Mouse (Mus musculus) neural tube, embryonic 14.5 days (tissue): ENCODE measurements at regions not wholly inside any gene's neighbourhood (a gene's known extent, or its start where the extent isn't known, plus 50 kb on each side); places are given as distances from the start of the nearest gene placed in this dataset.
A peak's percentile ranks its signal among the peaks of the same experiment; 100 is the strongest.

Source experiments
- ATAC-seq: fragments of 200-750 bp; cut with Nextera tagmentation; 2 replicates; pipeline ENCODE4 v1.8.0; 2017; ENCODE audit warnings: low read depth, mild to moderate bottlenecking, moderate TSS enrichment, moderate library complexity
- H3K27ac ChIP-seq: fragments of 300-500 bp; sonication (generic); 2 replicates; pipeline ENCODE4 v1.5.1; 2014; ENCODE audit warnings: low read depth, mild to moderate bottlenecking, control low read depth, low read length, moderate library complexity, mixed read lengths
- H3K27me3 ChIP-seq: fragments of 300-500 bp; sonication (generic); 2 replicates; pipeline ENCODE4 v1.6.1; 2014; ENCODE audit warnings: low read length; ENCODE audit not compliant: control insufficient read depth, insufficient read depth
- H3K36me3 ChIP-seq: fragments of 300-500 bp; sonication (generic); 2 replicates; pipeline ENCODE4 v1.6.1; 2014; ENCODE audit warnings: low read length, mixed read lengths; ENCODE audit not compliant: control insufficient read depth, insufficient read depth
- H3K4me1 ChIP-seq: fragments of 300-500 bp; sonication (generic); 2 replicates; pipeline ENCODE4 v1.6.1; 2014; ENCODE audit warnings: low read length; ENCODE audit not compliant: control insufficient read depth, insufficient read depth
- H3K4me2 ChIP-seq: fragments of 300-500 bp; sonication (generic); 2 replicates; pipeline ENCODE4 v1.6.1; 2014; ENCODE audit warnings: mild to moderate bottlenecking, low read depth, low read length, control low read depth
- H3K4me3 ChIP-seq: fragments of 300-500 bp; sonication (generic); 2 replicates; pipeline ENCODE4 v1.5.1; 2014; ENCODE audit warnings: low read depth, low read length, control low read depth, mixed read lengths
- H3K9ac ChIP-seq: fragments of 300-500 bp; sonication (generic); replicated peaks from 2 replicates; pipeline ENCODE4 v1.6.1; 2014; ENCODE audit warnings: low read depth, mild to moderate bottlenecking, control low read depth, low read length, mixed read lengths
- H3K9me3 ChIP-seq: fragments of 300-500 bp; sonication (generic); 2 replicates; pipeline ENCODE4 v1.6.1; 2016; ENCODE audit warnings: low read length; ENCODE audit not compliant: control insufficient read depth
- WGBS: fragments of 180-500 bp; shearing (Covaris S2); extraction: QIAGEN DNeasy Blood & Tissue Kit; methylation state at CpG from one replicate; pipeline ENCODE4 v1.1.7; 2014; 5-methylcytosine and 5-hydroxymethylcytosine counted together

DNA sequence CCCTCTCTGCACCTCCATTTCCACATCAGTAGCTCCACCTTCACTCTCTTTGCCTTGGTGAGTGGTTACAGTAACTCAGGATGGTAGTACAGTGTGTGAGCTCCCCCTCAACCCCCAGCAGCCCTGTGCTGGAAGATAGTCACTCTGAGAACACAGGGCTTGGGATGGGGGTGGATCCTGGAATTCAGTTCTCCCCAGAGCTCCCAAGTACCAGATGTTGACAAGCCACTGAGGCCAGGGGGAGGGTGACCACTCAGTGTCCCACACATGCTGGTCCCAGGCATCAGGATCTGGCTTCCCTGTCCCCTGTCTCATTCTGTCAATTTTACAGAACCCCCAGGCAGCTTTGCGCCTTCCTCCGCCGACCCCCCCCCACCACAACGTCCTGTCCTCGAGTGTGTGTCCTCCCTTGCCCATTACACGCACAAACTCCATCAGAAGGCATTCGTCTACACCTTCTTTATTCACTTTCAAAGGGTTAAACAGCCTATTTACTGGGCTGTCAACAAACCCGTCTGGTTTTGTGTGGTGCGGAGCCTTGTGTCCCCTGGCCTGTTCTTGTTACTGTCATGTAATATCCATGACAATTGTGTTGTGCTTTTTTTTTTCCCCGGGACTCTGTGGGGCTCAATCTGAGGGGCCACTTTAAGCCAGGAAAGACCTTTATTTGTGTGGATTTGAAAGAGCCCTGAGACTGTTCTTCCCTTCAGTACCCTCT, 194.6 kb upstream of the Irx3 start:
- no peak overlapping the region; the same call in 1 of the 2 replicates for H3K27ac ChIP-seq
- no peaks in the 10 kb centered on the region for H3K27me3 ChIP-seq
- H3K9me3 ChIP-seq = 0 out of 2 replicates have a peak, but pooled peaks cover 3% of the 10 kb centered on the region
- peaks cover 35% of the 10 kb centered on the region for H3K4me1 ChIP-seq
- no peaks in the 10 kb centered on the region for H3K36me3 ChIP-seq
- WGBS = 9% methylated on average over 10 of the region's 10 CpGs
- H3K9ac ChIP-seq = no peak overlapping the region
- ATAC-seq = 0 out of 2 replicates have a peak, but pooled peaks have one; percentile 32
- no peak overlapping the region for H3K4me2 ChIP-seq
- no peak overlapping the region for H3K4me3 ChIP-seq

GRCm38 (mm10) chr8:91995407-91996144, 193.7 kb upstream of the Irx3 start:
- Histone ChIP-seq H3K9me3 (0 out of 2 replicates have a peak, but pooled peaks cover 3% of the 10 kb centered on the region), H3K36me3 (no peaks in the 10 kb centered on the region), H3K27ac (no peak overlapping the region), H3K4me2 (no peak overlapping the region), H3K27me3 (no peaks in the 10 kb centered on the region), H3K9ac (no peak overlapping the region), H3K4me1 (peaks cover 36% of the 10 kb centered on the region), H3K4me3 (no peak overlapping the region)
- 14% methylated on average over 9 of the region's 9 CpGs for WGBS
- ATAC-seq = peak; percentile 58

GRCm38 (mm10) chr8:91991542-91992452, 189.9 kb upstream of the Irx3 start:
- no peak for ATAC-seq
- Histone ChIP-seq H3K4me1 (peaks cover 28% of the 10 kb centered on the region), H3K36me3 (no peaks in the 10 kb centered on the region), H3K9ac (no peak overlapping the region), H3K27me3 (no peaks in the 10 kb centered on the region), H3K4me3 (no peak overlapping the region), H3K9me3 (no peaks in the 10 kb centered on the region), H3K4me2 (peak overlapping the region; percentile 42), H3K27ac (no peak overlapping the region)
- WGBS = 18% methylated on average over 25 of the region's 25 CpGs

DNA sequence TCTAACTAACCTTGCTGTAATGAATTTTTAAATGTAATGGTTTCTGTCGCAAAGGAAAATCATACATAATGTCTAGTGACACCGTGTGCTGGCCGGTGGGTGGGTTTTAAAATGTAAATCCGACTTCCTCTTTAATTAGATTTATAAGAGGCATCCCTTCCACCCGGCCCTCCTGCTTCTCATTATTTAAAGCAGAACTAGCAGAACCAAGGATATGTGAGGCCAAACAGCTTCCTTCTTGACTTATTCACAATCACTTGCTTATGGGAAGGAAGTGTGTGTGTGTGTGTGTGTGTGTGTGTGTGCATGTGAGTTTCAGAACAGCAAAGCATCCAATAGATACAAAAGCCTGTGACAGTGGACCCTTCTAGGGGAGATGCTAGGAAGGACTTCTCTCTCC, 189.1 kb upstream of the Irx3 start:
- H3K4me1 ChIP-seq = peaks cover 21% of the 10 kb centered on the region
- no peaks in the 10 kb centered on the region for H3K36me3 ChIP-seq
- no peak for ATAC-seq
- H3K4me2 ChIP-seq = no peak overlapping the region
- no peak overlapping the region for H3K4me3 ChIP-seq
- WGBS = 13% methylated on average over 5 of the region's 5 CpGs
- no peak overlapping the region for H3K27ac ChIP-seq
- H3K9me3 ChIP-seq = no peaks in the 10 kb centered on the region
- H3K27me3 ChIP-seq = no peaks in the 10 kb centered on the region
- H3K9ac ChIP-seq = no peak overlapping the region

DNA sequence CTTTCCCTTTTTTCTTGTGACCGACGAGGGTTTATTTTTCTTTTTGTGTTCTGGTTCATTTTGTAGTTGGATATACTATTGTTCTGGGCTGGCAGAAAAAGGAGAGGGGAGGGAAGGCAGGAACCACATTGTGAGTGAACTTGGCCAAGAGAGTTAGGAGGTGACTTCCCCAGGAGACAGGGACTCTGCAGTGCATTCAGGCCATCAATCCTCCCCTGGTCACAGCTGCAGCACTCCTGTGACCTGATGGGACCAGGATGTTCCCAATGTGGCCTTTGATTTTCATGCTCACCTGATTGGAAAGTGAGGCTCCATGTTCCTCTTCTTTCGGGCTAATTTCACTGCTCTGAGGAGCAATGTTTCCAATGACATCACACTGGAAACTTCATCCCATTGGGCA, 188.2 kb upstream of the Irx3 start:
- no peak overlapping the region for H3K4me2 ChIP-seq
- WGBS = 37% methylated on average over 3 of the region's 3 CpGs
- H3K4me3 ChIP-seq = no peak overlapping the region
- H3K36me3 ChIP-seq = no peaks in the 10 kb centered on the region
- no peak for ATAC-seq
- no peaks in the 10 kb centered on the region for H3K27me3 ChIP-seq
- no peak overlapping the region for H3K9ac ChIP-seq
- peaks cover 19% of the 10 kb centered on the region for H3K4me1 ChIP-seq
- H3K9me3 ChIP-seq = no peaks in the 10 kb centered on the region
- no peak overlapping the region for H3K27ac ChIP-seq

DNA sequence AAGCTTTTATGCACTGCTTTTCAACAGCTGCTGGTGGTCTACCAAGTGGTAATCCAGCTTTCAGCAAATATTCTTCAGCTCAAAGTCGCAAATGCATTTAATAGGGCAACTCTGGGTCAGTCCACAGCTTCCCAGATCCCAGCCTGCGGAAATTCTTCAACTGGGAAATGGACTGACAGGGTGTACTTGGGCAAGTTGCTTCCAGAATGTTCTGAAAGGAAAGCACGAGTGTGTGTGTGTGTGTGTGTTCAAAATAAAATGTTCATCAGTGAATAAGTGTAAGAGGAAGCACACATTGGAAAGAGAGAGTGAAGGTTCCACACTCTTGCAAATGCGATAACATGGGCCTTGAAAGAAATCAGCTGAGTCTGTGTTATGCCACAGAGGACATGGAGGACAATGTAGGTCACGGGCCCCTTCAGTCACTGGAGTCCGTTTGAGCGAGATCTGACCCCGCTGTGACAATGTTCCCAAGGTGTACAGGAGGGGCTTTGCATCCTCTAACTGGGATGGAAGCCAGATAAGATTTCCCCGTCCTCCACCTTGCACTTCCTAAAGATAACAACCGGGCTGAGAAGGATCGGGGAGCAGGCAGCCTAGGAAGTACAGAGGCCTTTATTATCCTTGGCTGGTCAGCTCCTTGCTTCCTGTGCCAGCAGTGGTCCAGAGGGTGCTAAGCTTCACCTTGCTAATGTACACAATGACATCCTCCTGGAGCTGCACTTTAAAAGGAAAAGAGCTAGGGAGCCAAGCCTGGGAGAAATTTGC, 187.2 kb upstream of the Irx3 start:
- no peak overlapping the region for H3K4me3 ChIP-seq
- no peak overlapping the region for H3K27ac ChIP-seq
- H3K27me3 ChIP-seq = no peaks in the 10 kb centered on the region
- no peak for ATAC-seq
- peaks cover 19% of the 10 kb centered on the region for H3K4me1 ChIP-seq
- no peaks in the 10 kb centered on the region for H3K9me3 ChIP-seq
- H3K4me2 ChIP-seq = no peak overlapping the region
- H3K36me3 ChIP-seq = no peaks in the 10 kb centered on the region
- H3K9ac ChIP-seq = no peak overlapping the region
- 78% methylated on average over 11 of the region's 11 CpGs for WGBS

DNA sequence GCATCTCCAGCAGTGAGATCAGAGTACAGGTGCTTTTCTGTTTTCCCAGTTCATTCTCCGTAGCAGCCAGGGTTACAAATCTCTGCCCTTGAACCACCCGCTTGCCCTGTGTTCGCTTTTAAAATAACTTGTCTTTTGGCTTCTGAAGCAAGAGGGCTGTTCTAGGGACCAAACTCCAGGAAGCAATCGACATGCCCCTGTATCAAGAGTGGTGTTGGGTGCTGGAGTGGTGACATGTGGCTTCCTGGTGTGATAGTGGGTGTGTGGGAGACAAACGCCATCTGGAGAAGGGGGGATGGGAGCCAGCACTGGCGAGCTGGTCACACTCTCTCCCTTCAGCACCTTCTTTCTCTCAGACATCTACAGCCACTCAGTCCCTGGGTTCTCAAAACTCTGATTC, 186.0 kb upstream of the Irx3 start:
- H3K27ac ChIP-seq = no peak overlapping the region
- ATAC-seq = no peak
- H3K36me3 ChIP-seq = no peaks in the 10 kb centered on the region
- no peaks in the 10 kb centered on the region for H3K27me3 ChIP-seq
- WGBS = 79% methylated on average over 6 of the region's 6 CpGs
- H3K4me1 ChIP-seq = peaks cover 15% of the 10 kb centered on the region
- H3K4me2 ChIP-seq = no peak overlapping the region
- no peaks in the 10 kb centered on the region for H3K9me3 ChIP-seq
- H3K4me3 ChIP-seq = no peak overlapping the region
- no peak overlapping the region for H3K9ac ChIP-seq

GRCm38 (mm10) chr8:91983171-91983570, 181.3 kb upstream of the Irx3 start:
- Histone ChIP-seq H3K9ac (no peak overlapping the region), H3K4me1 (no peaks in the 10 kb centered on the region), H3K4me3 (no peak overlapping the region), H3K9me3 (no peaks in the 10 kb centered on the region), H3K4me2 (no peak overlapping the region), H3K36me3 (no peaks in the 10 kb centered on the region), H3K27me3 (no peaks in the 10 kb centered on the region), H3K27ac (no peak overlapping the region)
- WGBS = 88% methylated on average over 2 of the region's 2 CpGs
- no peak for ATAC-seq
